Comparison of ENCODE assay signal across 8 mouse cellular contexts in genomic region chr9:53247516-53247915, GRCm38 (mm10). TPM values are rescaled to one million over a fixed set of nuclear protein-coding genes. Genes with fewer than 3 reads are reported as not detected.
DNase-seq lines count a peak whose midpoint lies in the region; ATAC-seq and TF ChIP-seq lines count a peak whose summit lies in the region.

No protein-coding gene starts in this region.

- peak; percentile 13 for DNase-seq in embryo, embryonic 10.5 days (ENCODE audit: low spot score)
- DNase-seq in embryo, embryonic 11 days, result no peak
- no peak for DNase-seq in thymus, adult 2 months
- DNase-seq in thymus, adult 18-20 months, result no peak
- no peak for DNase-seq in intestine, embryonic 14.5 days (ENCODE audit: low spot score)
- DNase-seq in adipocyte (ENCODE audit: low spot score), result no peak
- no peak for DNase-seq in frontal cortex, postnatal 25 days (ENCODE audit: low spot score in 2 of 2)

- H3K9me3 ChIP-seq in intestine, embryonic 14.5 days (ENCODE audit: control insufficient read depth, low read length), result no peaks in the 10 kb centered on the region
- H3K9me3 ChIP-seq in midbrain, embryonic 15.5 days, result no peaks in the 10 kb centered on the region

- H3K36me3 ChIP-seq in thymus, adult 2 months (ENCODE audit: control insufficient read depth, insufficient read depth, low read length), result no peaks in the 10 kb centered on the region
- H3K36me3 ChIP-seq in intestine, embryonic 14.5 days (ENCODE audit: control insufficient read depth, insufficient read depth, low read length), result no peaks in the 10 kb centered on the region
- H3K36me3 ChIP-seq in midbrain, embryonic 15.5 days (replicated peaks), result no peaks in the 10 kb centered on the region

- no peak for TF ChIP-seq POLR2A in thymus, adult 2 months (IDR thresholded peaks at IDR 0.05; ENCODE audit: control insufficient read depth, extremely low read depth, insufficient read depth, low read length, poor library complexity)

- TF ChIP-seq CTCF in thymus, adult 2 months (IDR thresholded peaks at IDR 0.05; ENCODE audit: borderline replicate concordance, control insufficient read depth, extremely low read depth, insufficient read depth, low read length, poor library complexity), result no peak

- peak overlapping the region; percentile 71 for H3K4me3 ChIP-seq in thymus, adult 2 months (ENCODE audit: control insufficient read depth, insufficient read depth, low read length)
- peak overlapping the region; percentile 92 for H3K4me3 ChIP-seq in intestine, embryonic 14.5 days (ENCODE audit: low read depth, low read length)
- H3K4me3 ChIP-seq in midbrain, embryonic 15.5 days, result peak overlapping the region; percentile 58

- peak overlapping the region; percentile 70 for H3K9ac ChIP-seq in intestine, embryonic 14.5 days (ENCODE audit: low read length)
- peak overlapping the region; percentile 58 for H3K9ac ChIP-seq in midbrain, embryonic 15.5 days

- H3K27ac ChIP-seq in thymus, adult 2 months (ENCODE audit: control insufficient read depth, insufficient read depth, low read length), result no peak overlapping the region
- H3K27ac ChIP-seq in intestine, embryonic 14.5 days (ENCODE audit: low read depth), result 0 out of 2 replicates have a peak overlapping the region, but pooled peaks have one; percentile 16
- H3K27ac ChIP-seq in midbrain, embryonic 15.5 days, result peak overlapping the region; percentile 12

- H3K4me1 ChIP-seq in thymus, adult 2 months (replicated peaks; ENCODE audit: control insufficient read depth, insufficient read depth, low read length), result peaks cover 4% of the 10 kb centered on the region
- H3K4me1 ChIP-seq in intestine, embryonic 14.5 days (replicated peaks; ENCODE audit: control insufficient read depth, insufficient read depth, low read length), result peaks cover 3% of the 10 kb centered on the region; the same call in 1 of the 2 replicates
- peaks cover 11% of the 10 kb centered on the region for H3K4me1 ChIP-seq in midbrain, embryonic 15.5 days

- peak overlapping the region; percentile 94 for H3K4me2 ChIP-seq in intestine, embryonic 14.5 days (ENCODE audit: low read length)
- peak overlapping the region; percentile 93 for H3K4me2 ChIP-seq in midbrain, embryonic 15.5 days

- WGBS in thymus, adult 2 months, result 2% methylated on average over 23 of the region's 23 CpGs
- 1% methylated on average over 23 of the region's 23 CpGs for WGBS in intestine, embryonic 14.5 days
- under 1% methylated on average over 23 of the region's 23 CpGs for WGBS in midbrain, embryonic 15.5 days

- ATAC-seq in intestine, embryonic 14.5 days (replicated peaks; ENCODE audit: low FRiP score, low TSS enrichment, low read depth), result peak; percentile 56
- ATAC-seq in midbrain, embryonic 15.5 days (replicated peaks), result peak; percentile 65

- H3K27me3 ChIP-seq in thymus, adult 2 months (ENCODE audit: control insufficient read depth, insufficient read depth, low read length), result no peaks in the 10 kb centered on the region
- H3K27me3 ChIP-seq in intestine, embryonic 14.5 days (replicated peaks; ENCODE audit: control insufficient read depth, insufficient read depth, low read length), result no peaks in the 10 kb centered on the region
- H3K27me3 ChIP-seq in midbrain, embryonic 15.5 days (replicated peaks), result no peaks in the 10 kb centered on the region

RNA-seq across cellular contexts. Expression of gene Ddx10, which starts 0.3 kb away (rescaled TPM):
- 3.3 and 3.7 TPM in 2 replicates for polyA plus RNA-seq in thymus, adult 2 months (2012; rRNA removed)
- 31.2 and 34.2 TPM in 2 replicates for polyA plus RNA-seq in intestine, embryonic 14.5 days (2014; fragmentation: Nextera tagmentation; extraction: Ambion mirVana)
- polyA plus RNA-seq in midbrain, embryonic 15.5 days (2015; fragmentation: Nextera tagmentation; extraction: Ambion mirVana), result 22.7 and 25.8 TPM in 2 replicates

RNA-seq across cellular contexts. Expression of gene Exph5, which starts 54.0 kb away (rescaled TPM):
- polyA plus RNA-seq in thymus, adult 2 months (2012; rRNA removed), result 0.27 and 0.47 TPM in 2 replicates
- polyA plus RNA-seq in intestine, embryonic 14.5 days (2014; fragmentation: Nextera tagmentation; extraction: Ambion mirVana), result 4.9 and 6.2 TPM in 2 replicates
- polyA plus RNA-seq in midbrain, embryonic 15.5 days (2015; fragmentation: Nextera tagmentation; extraction: Ambion mirVana), result 0.23 and 0.35 TPM in 2 replicates
